Mouse (Mus musculus): Measurements from ENCODE around the gene Fmod. TPM values are rescaled to one million over a fixed set of nuclear protein-coding genes. Genes with fewer than 3 reads are reported as not detected.

Gene Fmod
- polyA plus RNA-seq, 1 experiment, result not detected

DNA sequence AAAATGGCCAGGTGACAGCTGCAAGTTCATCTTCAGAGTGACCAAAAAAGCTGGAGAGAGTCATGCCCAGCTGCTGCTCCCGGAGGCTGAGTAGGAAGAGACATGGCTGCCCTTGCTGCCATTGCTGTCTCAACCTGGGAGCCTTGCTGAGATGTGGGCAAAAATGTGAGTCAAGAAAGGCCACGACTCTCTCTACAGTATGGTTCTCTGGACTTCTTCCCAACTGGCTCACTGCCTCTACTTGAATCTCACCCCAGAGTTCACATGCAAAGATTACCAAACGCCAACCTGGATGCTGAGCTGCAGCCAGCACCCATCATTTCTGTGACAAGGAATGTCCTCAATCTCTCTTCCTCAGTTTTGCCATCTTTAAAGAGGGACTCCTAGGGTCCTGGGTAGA, 47.1 kb downstream of the Fmod start:
- TF ChIP-seq POLR2A (IDR thresholded peaks at IDR 0.05; ENCODE audit: insufficient read depth, low read depth, low read length), result no peak
- TF ChIP-seq CTCF (IDR thresholded peaks at IDR 0.05; ENCODE audit: insufficient read depth, low read depth, low read length), result no peak
- Histone ChIP-seq H3K4me3 (ENCODE audit: insufficient read depth, low read depth, low read length) (no peak overlapping the region), H3K4me1 (ENCODE audit: control insufficient read depth, insufficient read depth, low read length) (peaks cover 32% of the 10 kb centered on the region), H3K27ac (ENCODE audit: insufficient read depth, low read depth, low read length) (peak overlapping the region; percentile 92; the same call in 1 of the 2 replicates)
- 72% methylated on average over 3 of the region's 3 CpGs for WGBS

GRCm38 (mm10) chr1:134086017-134086416, 49.0 kb downstream of the Fmod start:
- 82% methylated on average over 3 of the region's 3 CpGs for WGBS
- Histone ChIP-seq H3K27ac (ENCODE audit: insufficient read depth, low read depth, low read length) (no peak overlapping the region), H3K4me1 (ENCODE audit: control insufficient read depth, insufficient read depth, low read length) (peaks cover 25% of the 10 kb centered on the region), H3K4me3 (ENCODE audit: insufficient read depth, low read depth, low read length) (no peak overlapping the region)
- no peak for TF ChIP-seq POLR2A (IDR thresholded peaks at IDR 0.05; ENCODE audit: insufficient read depth, low read depth, low read length)
- no peak for TF ChIP-seq CTCF (IDR thresholded peaks at IDR 0.05; ENCODE audit: insufficient read depth, low read depth, low read length)

- Histone ChIP-seq H3K4me3 (ENCODE audit: insufficient read depth, low read depth, low read length) (no peak overlapping the region), H3K4me1 (ENCODE audit: control insufficient read depth, insufficient read depth, low read length) (peaks cover 25% of the 10 kb centered on the region), H3K27ac (ENCODE audit: insufficient read depth, low read depth, low read length) (no peak overlapping the region)
- WGBS, result 80% methylated on average over 16 of the region's 16 CpGs
- no peak for TF ChIP-seq CTCF (IDR thresholded peaks at IDR 0.05; ENCODE audit: insufficient read depth, low read depth, low read length)
- TF ChIP-seq POLR2A (IDR thresholded peaks at IDR 0.05; ENCODE audit: insufficient read depth, low read depth, low read length), result no peak
Measured at GRCm38 (mm10) chr1:134086811-134087398, 49.9 kb downstream of the Fmod start.

DNA sequence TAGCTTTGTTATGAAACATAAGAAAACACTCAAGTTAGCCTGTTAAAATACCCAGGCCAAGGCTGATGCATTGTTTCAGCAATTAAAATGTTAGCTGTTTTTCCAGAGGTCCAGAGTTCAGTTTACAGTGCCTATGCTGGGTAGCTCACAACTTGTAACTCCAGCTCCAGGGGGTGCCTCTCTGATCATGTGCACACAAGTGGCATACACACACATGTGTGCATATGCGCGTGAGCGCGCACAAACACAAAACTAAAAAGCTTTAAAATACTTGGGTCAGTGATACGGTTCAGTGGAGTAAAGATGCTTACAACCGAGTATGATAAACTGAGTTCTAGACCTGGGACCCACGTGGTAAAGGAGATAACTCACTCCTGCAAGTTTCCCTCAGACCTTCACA, 52.0 kb downstream of the Fmod start:
- no peak overlapping the region for H3K27ac ChIP-seq (ENCODE audit: insufficient read depth, low read depth, low read length)
- WGBS, result 94% methylated on average over 7 of the region's 7 CpGs
- peaks cover 25% of the 10 kb centered on the region for H3K4me1 ChIP-seq (ENCODE audit: control insufficient read depth, insufficient read depth, low read length)
- H3K4me3 ChIP-seq (ENCODE audit: insufficient read depth, low read depth, low read length), result no peak overlapping the region
- TF ChIP-seq POLR2A (IDR thresholded peaks at IDR 0.05; ENCODE audit: insufficient read depth, low read depth, low read length), result no peak
- TF ChIP-seq CTCF (IDR thresholded peaks at IDR 0.05; ENCODE audit: insufficient read depth, low read depth, low read length), result no peak

- WGBS, result 97% methylated on average over 3 of the region's 3 CpGs
Measured at GRCm38 (mm10) chr1:134091851-134092250, 54.8 kb downstream of the Fmod start.

DNA sequence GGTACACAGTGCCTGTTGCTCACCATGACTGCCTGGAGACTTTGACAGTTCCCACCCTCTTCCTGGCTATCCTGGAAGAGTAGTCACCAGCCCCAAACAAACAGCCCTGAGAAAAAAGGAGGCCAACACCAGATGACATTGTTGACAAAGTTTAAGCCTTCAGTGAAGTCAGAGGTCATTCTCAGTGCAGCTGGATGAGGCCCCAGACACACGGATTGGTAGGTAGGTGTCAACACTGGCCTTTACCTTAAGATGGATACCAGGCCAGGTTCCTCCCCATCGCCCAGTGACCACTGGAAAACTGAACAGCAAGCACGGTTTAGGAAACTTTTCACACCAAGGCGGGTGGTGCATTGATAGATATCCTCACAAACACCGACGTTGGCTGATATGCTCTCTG, 55.3 kb downstream of the Fmod start:
- TF ChIP-seq POLR2A (IDR thresholded peaks at IDR 0.05; ENCODE audit: insufficient read depth, low read depth, low read length), result no peak
- no peak for TF ChIP-seq CTCF (IDR thresholded peaks at IDR 0.05; ENCODE audit: insufficient read depth, low read depth, low read length)
- H3K4me1 ChIP-seq (ENCODE audit: control insufficient read depth, insufficient read depth, low read length), result peaks cover 42% of the 10 kb centered on the region
- H3K27ac ChIP-seq (ENCODE audit: insufficient read depth, low read depth, low read length), result peak overlapping the region; percentile 34; the same call in 1 of the 2 replicates
- H3K4me3 ChIP-seq (ENCODE audit: insufficient read depth, low read depth, low read length), result peak overlapping the region; percentile 43
- WGBS, result 49% methylated on average over 6 of the region's 6 CpGs

More at GRCm38 (mm10) chr1:134091851-134092250, 54.8 kb downstream of the Fmod start:
- peaks cover 39% of the 10 kb centered on the region for H3K4me1 ChIP-seq (ENCODE audit: control insufficient read depth, insufficient read depth, low read length)
- H3K27ac ChIP-seq (ENCODE audit: insufficient read depth, low read depth, low read length), result no peak overlapping the region
- TF ChIP-seq POLR2A (IDR thresholded peaks at IDR 0.05; ENCODE audit: insufficient read depth, low read depth, low read length) (no peak), CTCF (IDR thresholded peaks at IDR 0.05; ENCODE audit: insufficient read depth, low read depth, low read length) (no peak)
- no peak overlapping the region for H3K4me3 ChIP-seq (ENCODE audit: insufficient read depth, low read depth, low read length)

GRCm38 (mm10) chr1:134092852-134093770, 56.1 kb downstream of the Fmod start:
- H3K4me3 ChIP-seq (ENCODE audit: insufficient read depth, low read depth, low read length), result peak overlapping the region; percentile 43
- no peak for TF ChIP-seq POLR2A (IDR thresholded peaks at IDR 0.05; ENCODE audit: insufficient read depth, low read depth, low read length)
- TF ChIP-seq CTCF (IDR thresholded peaks at IDR 0.05; ENCODE audit: insufficient read depth, low read depth, low read length), result no peak
- H3K4me1 ChIP-seq (ENCODE audit: control insufficient read depth, insufficient read depth, low read length), result peaks cover 47% of the 10 kb centered on the region
- WGBS, result 2% methylated on average over 43 of the region's 43 CpGs
- H3K27ac ChIP-seq (ENCODE audit: insufficient read depth, low read depth, low read length), result peak overlapping the region; percentile 76

GRCm38 (mm10) chr1:134093771-134094526, 56.9 kb downstream of the Fmod start:
- WGBS, result 58% methylated on average over 13 of the region's 13 CpGs
- no peak for TF ChIP-seq CTCF (IDR thresholded peaks at IDR 0.05; ENCODE audit: insufficient read depth, low read depth, low read length)
- no peak for TF ChIP-seq POLR2A (IDR thresholded peaks at IDR 0.05; ENCODE audit: insufficient read depth, low read depth, low read length)
- Histone ChIP-seq H3K4me1 (ENCODE audit: control insufficient read depth, insufficient read depth, low read length) (peaks cover 56% of the 10 kb centered on the region), H3K27ac (ENCODE audit: insufficient read depth, low read depth, low read length) (peak overlapping the region; percentile 76), H3K4me3 (ENCODE audit: insufficient read depth, low read depth, low read length) (no peak overlapping the region)

Measured in olfactory bulb, adult 2 months (tissue).